Mouse (Mus musculus): ENCODE measurements at regions not wholly inside any gene's neighbourhood (a gene's known extent, or its start where the extent isn't known, plus 50 kb on each side); places are given as distances from the start of the nearest gene placed in this dataset.

DNA sequence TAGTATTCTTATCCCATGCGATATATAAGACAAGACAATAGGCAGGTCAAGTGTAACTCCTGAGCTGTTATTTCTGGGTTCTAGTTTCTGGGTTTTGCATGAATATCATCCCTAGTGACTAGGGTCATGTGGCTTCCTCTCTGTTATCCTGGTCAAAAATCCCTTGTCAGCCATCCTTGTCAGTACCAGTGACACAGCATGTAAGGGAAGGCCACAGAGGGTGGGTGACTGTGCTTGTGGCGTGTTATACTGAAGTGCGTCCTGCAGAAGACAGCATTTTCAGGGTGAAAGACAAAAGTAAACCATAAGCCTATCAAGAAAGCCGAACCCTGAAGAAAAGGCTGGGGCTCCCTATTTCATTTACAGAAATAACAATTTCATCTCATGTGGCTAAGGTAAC is 50.7 kb upstream of the Echdc3 start:
- peak; percentile 60 for ATAC-seq (replicated peaks; ENCODE audit: low FRiP score, poor library complexity, severe bottlenecking)

DNA sequence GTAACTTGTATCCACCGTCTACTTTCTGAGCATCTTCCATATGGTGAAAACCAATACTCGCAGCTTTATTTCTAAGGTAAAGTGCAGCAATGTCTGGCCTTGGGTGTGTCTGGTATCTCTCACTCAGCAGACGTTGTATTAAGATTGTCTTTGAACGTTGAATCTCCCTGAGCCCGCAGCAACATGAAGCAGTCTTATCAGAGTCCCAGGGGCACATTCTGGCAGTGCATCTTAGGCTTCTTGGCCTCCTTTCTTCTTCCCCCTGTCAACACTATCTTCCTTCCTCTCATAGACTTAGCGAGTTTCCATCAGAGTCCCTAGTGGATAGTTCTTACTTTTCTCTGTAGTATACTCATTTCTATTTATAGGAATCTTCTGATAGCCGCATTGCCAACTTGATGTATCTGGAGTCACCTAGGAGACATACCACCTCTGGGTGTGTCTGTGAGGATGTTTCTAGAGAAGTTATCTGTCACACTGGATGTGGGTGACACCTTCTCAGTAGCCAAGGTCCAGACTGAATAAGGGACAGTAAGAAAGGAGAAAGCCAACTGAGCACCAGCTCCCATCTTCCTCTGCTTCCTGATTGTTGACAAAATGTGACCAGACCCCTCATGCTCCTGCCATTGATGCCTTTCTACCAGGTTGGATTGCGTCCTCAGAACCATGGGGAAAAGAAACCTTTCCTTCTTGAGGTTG is 51.4 kb upstream of the Echdc3 start:
- ATAC-seq (replicated peaks; ENCODE audit: low FRiP score, poor library complexity, severe bottlenecking): peak; percentile 81

GRCm38 (mm10) chr2:6265117-6265516 is 52.3 kb upstream of the Echdc3 start:
- ATAC-seq (replicated peaks; ENCODE audit: low FRiP score, poor library complexity, severe bottlenecking): no peak

DNA sequence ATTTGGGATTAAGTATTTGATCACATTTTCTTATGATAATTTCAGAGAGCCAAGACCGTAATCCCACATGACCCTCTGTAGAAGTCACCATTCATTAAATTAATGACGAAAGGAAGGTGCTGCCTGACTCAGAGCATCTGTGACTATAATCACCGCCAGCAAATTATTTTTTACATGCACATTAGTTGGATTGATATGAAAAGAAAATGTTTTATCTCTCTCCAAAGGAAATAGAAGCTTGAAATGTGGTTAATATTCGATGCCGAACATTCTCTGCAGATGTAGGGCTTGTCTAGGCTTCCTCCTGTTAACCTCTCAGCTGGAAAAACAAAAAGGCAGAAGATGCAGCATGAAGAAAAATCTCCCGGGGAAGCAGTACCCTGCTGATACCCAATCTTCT is 54.2 kb upstream of the Echdc3 start:
- ATAC-seq (replicated peaks; ENCODE audit: low FRiP score, poor library complexity, severe bottlenecking): no peak

DNA sequence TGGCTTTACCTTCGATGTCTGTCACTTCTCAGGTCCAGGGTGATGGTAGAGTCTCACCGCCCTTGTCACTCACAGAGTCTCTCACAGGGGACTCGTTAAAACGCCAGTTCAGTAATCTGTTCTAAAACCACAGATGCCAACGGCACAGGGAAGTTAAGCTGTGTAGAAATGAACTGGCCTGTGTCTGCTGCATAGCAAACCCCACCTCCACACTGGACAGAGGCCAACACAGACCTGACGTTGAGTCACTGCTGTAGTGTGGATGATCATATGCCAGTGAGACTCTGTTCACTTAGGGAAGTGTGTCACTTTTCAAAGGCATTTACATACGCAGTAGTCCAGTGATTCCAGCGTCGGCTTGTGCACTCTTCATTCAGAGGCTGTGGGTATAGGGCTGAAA is 54.7 kb upstream of the Echdc3 start:
- ATAC-seq (replicated peaks; ENCODE audit: low FRiP score, poor library complexity, severe bottlenecking): peak; percentile 65

GRCm38 (mm10) chr2:6272514-6272913 is 50.0 kb upstream of the Usp6nl start:
- ATAC-seq (replicated peaks; ENCODE audit: low FRiP score, poor library complexity, severe bottlenecking): no peak

All from erythroblast, adult 5-6 weeks (primary cell).